Mouse (Mus musculus): ENCODE data around the gene Mier1.

The Mier1 gene

GRCm38 (mm10) chr4:103171256-103171655, 57.1 kb downstream of the Mier1 start:
- WGBS = 49% methylated on average over 3 of the region's 3 CpGs

- WGBS = 77% methylated on average over 6 of the region's 6 CpGs
Observed at GRCm38 (mm10) chr4:103173507-103173906, 59.3 kb downstream of the Mier1 start.

GRCm38 (mm10) chr4:103174001-103174400, 59.8 kb downstream of the Mier1 start:
- 79% methylated on average over 7 of the region's 7 CpGs for whole genome bisulfite sequencing

GRCm38 (mm10) chr4:103177681-103178080, 63.5 kb downstream of the Mier1 start:
- WGBS = 45% methylated on average over 1 of the region's 1 CpGs

- WGBS = 40% methylated on average over 7 of the region's 7 CpGs
Observed at GRCm38 (mm10) chr4:103178635-103179318, 64.6 kb downstream of the Mier1 start.

GRCm38 (mm10) chr4:103179581-103179980, 65.4 kb downstream of the Mier1 start:
- WGBS = 42% methylated on average over 3 of the region's 3 CpGs

- 57% methylated on average over 8 of the region's 8 CpGs for WGBS
Observed at GRCm38 (mm10) chr4:103180300-103180888, 66.2 kb downstream of the Mier1 start.

GRCm38 (mm10) chr4:103188786-103189640, 74.8 kb downstream of the Mier1 start:
- WGBS = 87% methylated on average over 8 of the region's 8 CpGs

GRCm38 (mm10) chr4:103192421-103192820, 78.2 kb downstream of the Mier1 start:
- WGBS = 89% methylated on average over 2 of the region's 2 CpGs

- 64% methylated on average over 8 of the region's 8 CpGs for WGBS
Observed at GRCm38 (mm10) chr4:103197401-103197800, 83.2 kb downstream of the Mier1 start.

- 72% methylated on average over 4 of the region's 4 CpGs for WGBS
Observed at GRCm38 (mm10) chr4:103199086-103199485, 84.9 kb downstream of the Mier1 start.

- 91% methylated on average over 1 of the region's 1 CpGs for WGBS
Observed at GRCm38 (mm10) chr4:103200046-103200445, 85.9 kb downstream of the Mier1 start.

- WGBS = 75% methylated on average over 2 of the region's 2 CpGs
Observed at GRCm38 (mm10) chr4:103203646-103204045, 89.5 kb downstream of the Mier1 start.

GRCm38 (mm10) chr4:103208553-103208952, 94.4 kb downstream of the Mier1 start:
- WGBS = 86% methylated on average over 1 of the region's 1 CpGs

- WGBS = 2% methylated on average over 30 of the region's 30 CpGs
Observed at GRCm38 (mm10) chr4:103213859-103214497, 99.8 kb downstream of the Mier1 start.

GRCm38 (mm10) chr4:103214498-103214924, 100.3 kb downstream of the Mier1 start:
- under 1% methylated on average over 45 of the region's 48 CpGs for WGBS
